Mouse (Mus musculus): ENCODE results near the gene Anks3. TPM values are rescaled to one million over a fixed set of nuclear protein-coding genes. Genes with fewer than 3 reads are reported as not detected.
A peak's percentile ranks its signal among the peaks of the same experiment; 100 is the strongest.

Anks3 gene
- polyA plus RNA-seq, 1 experiment from 2014 or later: 54.1 TPM

GRCm38 (mm10) chr16:4906559-4906958, 57.4 kb downstream of the Anks3 start:
- Histone ChIP-seq H3K27me3 (ENCODE audit: insufficient read depth, low read length) (no peaks in the 10 kb centered on the region), H3K4me1 (replicated peaks; ENCODE audit: insufficient read depth, low read length) (0 out of 2 replicates have a peak, but pooled peaks cover 5% of the 10 kb centered on the region), H3K36me3 (ENCODE audit: insufficient read depth, low read length) (peaks cover 26% of the 10 kb centered on the region), H3K9ac (ENCODE audit: low read depth, low read length) (no peak overlapping the region), H3K27ac (no peak overlapping the region), H3K4me2 (ENCODE audit: low read length) (no peak overlapping the region), H3K9me3 (replicated peaks; ENCODE audit: low read length) (no peaks in the 10 kb centered on the region), H3K4me3 (replicated peaks; ENCODE audit: low read depth, low read length) (no peak overlapping the region)
- ATAC-seq (replicated peaks; ENCODE audit: low FRiP score, low read depth) (no peak), DNase-seq (ENCODE audit: low spot score) (no peak)
- TF ChIP-seq CTCF (IDR thresholded peaks at IDR 0.05; ENCODE audit: low read depth): no peak

- H3K4me1 ChIP-seq (replicated peaks; ENCODE audit: insufficient read depth, low read length): 0 out of 2 replicates have a peak, but pooled peaks cover 5% of the 10 kb centered on the region
- H3K9me3 ChIP-seq (replicated peaks; ENCODE audit: low read length): no peaks in the 10 kb centered on the region
- no peak for TF ChIP-seq CTCF (IDR thresholded peaks at IDR 0.05; ENCODE audit: low read depth)
- H3K36me3 ChIP-seq (ENCODE audit: insufficient read depth, low read length): peaks cover 16% of the 10 kb centered on the region
- H3K4me3 ChIP-seq (replicated peaks; ENCODE audit: low read depth, low read length): no peak overlapping the region
- H3K27me3 ChIP-seq (ENCODE audit: insufficient read depth, low read length): no peaks in the 10 kb centered on the region
- 40% methylated on average over 1 of the region's 1 CpGs for WGBS
- no peak overlapping the region for H3K27ac ChIP-seq
- H3K9ac ChIP-seq (ENCODE audit: low read depth, low read length): no peak overlapping the region
- DNase-seq (ENCODE audit: low spot score) (no peak), ATAC-seq (replicated peaks; ENCODE audit: low FRiP score, low read depth) (no peak)
- H3K4me2 ChIP-seq (ENCODE audit: low read length): no peak overlapping the region
These were observed 58.4 kb downstream of the Anks3 start for GRCm38 (mm10) chr16:4905591-4905990.

- 80% methylated on average over 3 of the region's 3 CpGs for WGBS
- 0 out of 2 replicates have a peak, but pooled peaks cover 5% of the 10 kb centered on the region for H3K4me1 ChIP-seq (replicated peaks; ENCODE audit: insufficient read depth, low read length)
- no peak overlapping the region for H3K27ac ChIP-seq
- DNase-seq (ENCODE audit: low spot score): no peak
- H3K4me2 ChIP-seq (ENCODE audit: low read length): no peak overlapping the region
- no peaks in the 10 kb centered on the region for H3K27me3 ChIP-seq (ENCODE audit: insufficient read depth, low read length)
- no peak overlapping the region for H3K4me3 ChIP-seq (replicated peaks; ENCODE audit: low read depth, low read length)
- ATAC-seq (replicated peaks; ENCODE audit: low FRiP score, low read depth): no peak
- no peaks in the 10 kb centered on the region for H3K9me3 ChIP-seq (replicated peaks; ENCODE audit: low read length)
- TF ChIP-seq CTCF (IDR thresholded peaks at IDR 0.05; ENCODE audit: low read depth): no peak
- H3K36me3 ChIP-seq (ENCODE audit: insufficient read depth, low read length): peaks cover 12% of the 10 kb centered on the region; the same call in 1 of the 2 replicates
- H3K9ac ChIP-seq (ENCODE audit: low read depth, low read length): no peak overlapping the region
These were observed 59.1 kb downstream of the Anks3 start for GRCm38 (mm10) chr16:4904878-4905277.

GRCm38 (mm10) chr16:4903491-4904102, 60.4 kb downstream of the Anks3 start:
- H3K36me3 ChIP-seq (ENCODE audit: insufficient read depth, low read length): 0 out of 2 replicates have a peak, but pooled peaks cover 6% of the 10 kb centered on the region
- H3K27ac ChIP-seq: 0 out of 2 replicates have a peak overlapping the region, but pooled peaks have one; percentile 22
- 52% methylated on average over 6 of the region's 6 CpGs for WGBS
- H3K9me3 ChIP-seq (replicated peaks; ENCODE audit: low read length): no peaks in the 10 kb centered on the region
- 0 out of 2 replicates have a peak, but pooled peaks cover 5% of the 10 kb centered on the region for H3K4me1 ChIP-seq (replicated peaks; ENCODE audit: insufficient read depth, low read length)
- no peak overlapping the region for H3K4me3 ChIP-seq (replicated peaks; ENCODE audit: low read depth, low read length)
- H3K4me2 ChIP-seq (ENCODE audit: low read length): no peak overlapping the region
- DNase-seq (ENCODE audit: low spot score) (no peak), ATAC-seq (replicated peaks; ENCODE audit: low FRiP score, low read depth) (peak; percentile 40; the same call in 1 of the 2 replicates)
- no peak overlapping the region for H3K9ac ChIP-seq (ENCODE audit: low read depth, low read length)
- TF ChIP-seq CTCF (IDR thresholded peaks at IDR 0.05; ENCODE audit: low read depth): no peak
- H3K27me3 ChIP-seq (ENCODE audit: insufficient read depth, low read length): no peaks in the 10 kb centered on the region

- no peaks in the 10 kb centered on the region for H3K9me3 ChIP-seq (replicated peaks; ENCODE audit: low read length)
- no peak overlapping the region for H3K27ac ChIP-seq
- H3K9ac ChIP-seq (ENCODE audit: low read depth, low read length): no peak overlapping the region
- H3K27me3 ChIP-seq (ENCODE audit: insufficient read depth, low read length): no peaks in the 10 kb centered on the region
- H3K4me2 ChIP-seq (ENCODE audit: low read length): no peak overlapping the region
- WGBS: 82% methylated on average over 2 of the region's 2 CpGs
- TF ChIP-seq CTCF (IDR thresholded peaks at IDR 0.05; ENCODE audit: low read depth): no peak
- ATAC-seq (replicated peaks; ENCODE audit: low FRiP score, low read depth): no peak
- DNase-seq (ENCODE audit: low spot score): no peak
- H3K4me3 ChIP-seq (replicated peaks; ENCODE audit: low read depth, low read length): no peak overlapping the region
- H3K4me1 ChIP-seq (replicated peaks; ENCODE audit: insufficient read depth, low read length): 0 out of 2 replicates have a peak, but pooled peaks cover 5% of the 10 kb centered on the region
- H3K36me3 ChIP-seq (ENCODE audit: insufficient read depth, low read length): 0 out of 2 replicates have a peak, but pooled peaks cover 4% of the 10 kb centered on the region
These were observed 61.6 kb downstream of the Anks3 start for GRCm38 (mm10) chr16:4902390-4902789.

GRCm38 (mm10) chr16:4901167-4901566, 62.8 kb downstream of the Anks3 start:
- Histone ChIP-seq H3K4me1 (replicated peaks; ENCODE audit: insufficient read depth, low read length) (0 out of 2 replicates have a peak, but pooled peaks cover 10% of the 10 kb centered on the region), H3K36me3 (ENCODE audit: insufficient read depth, low read length) (no peaks in the 10 kb centered on the region), H3K4me3 (replicated peaks; ENCODE audit: low read depth, low read length) (no peak overlapping the region), H3K9me3 (replicated peaks; ENCODE audit: low read length) (no peaks in the 10 kb centered on the region), H3K27ac (no peak overlapping the region), H3K4me2 (ENCODE audit: low read length) (no peak overlapping the region), H3K27me3 (ENCODE audit: insufficient read depth, low read length) (no peaks in the 10 kb centered on the region), H3K9ac (ENCODE audit: low read depth, low read length) (no peak overlapping the region)
- WGBS: 55% methylated on average over 7 of the region's 7 CpGs
- no peak for ATAC-seq (replicated peaks; ENCODE audit: low FRiP score, low read depth)
- DNase-seq (ENCODE audit: low spot score): no peak
- TF ChIP-seq CTCF (IDR thresholded peaks at IDR 0.05; ENCODE audit: low read depth): no peak
